Mouse (Mus musculus): Measurements from ENCODE around the gene Fads6.

Fads6 gene

GRCm38 (mm10) chr11:115250405-115251090 is 46.9 kb downstream of the Fads6 start:
- DNase-seq (ENCODE audit: low spot score): no peak

DNA sequence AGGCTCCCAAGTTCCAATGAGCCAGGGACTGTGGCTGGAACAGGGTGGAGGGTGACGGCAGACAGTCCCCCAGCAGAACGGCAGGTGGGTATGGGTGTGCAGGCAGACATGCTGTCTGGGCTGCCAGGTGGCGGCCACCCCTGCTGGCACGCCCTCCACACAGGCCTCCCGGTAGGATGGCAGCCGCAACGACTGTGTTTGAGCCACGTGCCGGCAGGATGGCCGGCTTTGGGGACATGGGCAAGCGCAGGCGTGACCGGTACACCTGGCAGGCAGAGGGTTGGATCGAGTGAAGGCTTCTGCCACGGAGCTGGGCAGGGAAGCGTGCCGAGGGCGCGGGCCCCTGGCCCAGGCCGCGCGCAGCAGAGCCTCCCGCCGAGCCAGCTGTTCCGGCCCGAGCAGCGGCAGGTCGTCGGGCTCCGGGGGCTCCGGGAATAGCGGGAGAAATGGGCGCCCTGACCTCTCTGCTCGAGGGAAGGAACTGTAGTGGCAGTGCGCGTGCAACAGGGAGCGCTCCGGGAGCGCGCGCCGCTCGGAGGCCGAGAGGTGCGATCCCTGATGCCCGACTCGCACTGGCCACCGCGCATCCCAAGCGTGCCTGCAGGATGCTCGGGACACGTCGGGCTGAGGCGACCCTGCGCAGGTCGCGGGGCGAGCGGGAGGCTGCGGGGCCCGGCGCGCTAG is 47.6 kb downstream of the Fads6 start:
- DNase-seq (ENCODE audit: low spot score): no peak

- DNase-seq (ENCODE audit: low spot score): no peak
Measured at GRCm38 (mm10) chr11:115247945-115248344, 49.5 kb downstream of the Fads6 start.

DNA sequence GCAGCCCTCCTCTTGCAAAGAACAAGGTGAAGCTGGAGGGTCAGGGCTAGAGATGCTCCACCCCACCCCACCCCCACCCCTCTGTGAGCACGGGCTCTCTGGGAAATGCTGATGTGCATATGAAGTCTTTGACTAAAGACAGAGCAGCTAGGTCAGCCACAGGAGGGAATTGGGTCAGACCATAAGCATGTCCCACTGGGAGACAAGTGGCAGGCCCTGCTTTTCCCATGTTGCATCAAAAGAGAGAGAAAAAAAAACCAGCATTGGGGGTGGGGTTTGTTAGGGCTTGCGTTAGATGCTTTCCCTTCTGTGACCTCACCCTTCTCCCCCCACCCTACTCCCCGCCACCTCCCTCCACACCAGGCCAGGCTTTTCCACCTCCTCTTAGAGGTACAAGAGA is 50.2 kb downstream of the Fads6 start:
- no peak for DNase-seq (ENCODE audit: low spot score)

- DNase-seq (ENCODE audit: low spot score): no peak
Measured at GRCm38 (mm10) chr11:115246386-115246785, 51.1 kb downstream of the Fads6 start.

DNA sequence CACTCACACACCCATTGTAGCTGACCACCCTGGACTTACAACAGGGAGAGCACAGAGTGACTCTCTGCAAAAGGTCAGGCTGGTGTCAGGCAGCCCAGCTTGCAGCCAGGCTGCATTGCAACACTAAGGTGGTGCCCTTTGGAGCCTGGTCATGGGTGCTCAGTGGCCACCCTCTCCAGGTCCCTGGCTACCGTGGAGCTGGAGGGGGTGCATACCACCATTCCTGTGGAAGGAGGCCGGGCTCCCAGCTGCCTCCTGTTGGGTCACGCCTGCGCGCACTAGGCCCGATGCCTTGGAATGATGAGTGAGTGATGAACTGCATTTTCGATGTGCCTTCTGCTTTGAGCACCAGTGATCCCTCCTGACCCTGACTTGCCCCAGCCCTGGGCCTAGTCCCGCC is 52.6 kb downstream of the Fads6 start:
- no peak for DNase-seq (ENCODE audit: low spot score)

DNA sequence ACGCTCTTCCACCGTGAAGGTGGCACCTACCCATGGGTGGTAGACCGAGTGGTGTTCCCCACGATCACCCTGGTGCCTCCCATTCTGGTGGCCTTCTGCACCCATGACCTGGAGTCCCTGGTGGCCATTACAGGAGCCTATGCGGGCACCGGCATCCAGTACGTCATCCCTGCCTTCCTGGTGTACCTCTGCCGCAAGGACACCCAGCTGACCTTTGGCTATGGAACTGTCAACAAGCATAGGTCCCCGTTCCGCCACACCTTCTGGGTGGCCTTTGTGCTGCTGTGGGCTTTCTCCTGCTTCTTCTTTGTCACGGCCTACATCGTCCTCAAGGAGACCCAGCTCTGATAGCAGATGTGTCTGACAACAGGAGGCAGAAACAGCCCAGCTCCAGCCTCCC is 53.7 kb downstream of the Fads6 start:
- DNase-seq (ENCODE audit: low spot score): no peak

DNA sequence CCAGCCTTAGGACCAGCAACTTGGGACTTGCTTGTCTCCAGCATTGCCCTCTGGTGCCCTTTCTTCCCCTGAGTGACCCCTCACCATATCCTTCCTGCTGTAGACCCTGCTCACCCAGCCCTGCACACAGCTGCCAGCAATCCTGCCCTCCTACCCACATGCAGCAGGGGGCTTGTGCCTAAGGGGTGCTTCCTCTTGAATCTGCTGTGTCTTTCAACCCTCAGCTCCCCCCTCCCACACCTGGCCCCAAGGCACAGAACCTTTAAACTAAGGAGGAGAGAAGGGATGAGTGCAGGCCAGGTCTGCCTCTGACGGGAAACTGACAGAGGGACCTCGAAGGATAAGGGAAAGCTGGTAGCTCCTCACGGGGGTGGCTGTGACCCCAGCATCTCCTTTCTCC is 54.7 kb downstream of the Fads6 start:
- DNase-seq (ENCODE audit: low spot score): no peak

DNA sequence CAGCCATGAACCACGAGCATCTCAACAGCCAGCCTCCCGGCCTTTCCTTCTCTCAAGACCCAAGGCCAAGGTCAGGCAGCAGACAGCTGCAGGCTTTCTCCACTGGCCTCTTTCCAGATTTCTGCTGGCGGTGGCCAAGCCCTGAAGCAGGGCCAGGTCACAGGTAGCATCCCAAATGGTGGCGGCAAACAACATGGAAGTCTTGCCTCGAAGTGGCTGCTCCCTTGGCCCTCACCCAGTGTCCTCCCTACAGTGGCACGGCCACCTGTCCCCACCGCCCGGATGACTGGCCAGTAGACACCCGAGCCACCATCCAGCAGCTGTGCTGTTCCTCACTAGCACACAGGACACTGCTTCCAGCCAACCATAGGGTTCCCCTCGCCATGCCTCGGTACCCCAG is 56.1 kb downstream of the Fads6 start:
- DNase-seq (ENCODE audit: low spot score): no peak

GRCm38 (mm10) chr11:115236570-115236969 is 60.9 kb downstream of the Fads6 start:
- no peak for DNase-seq (ENCODE audit: low spot score)

- no peak for DNase-seq (ENCODE audit: low spot score)
Measured at GRCm38 (mm10) chr11:115234320-115235044, 63.0 kb downstream of the Fads6 start.

GRCm38 (mm10) chr11:115233526-115234290 is 63.8 kb downstream of the Fads6 start:
- no peak for DNase-seq (ENCODE audit: low spot score)

DNA sequence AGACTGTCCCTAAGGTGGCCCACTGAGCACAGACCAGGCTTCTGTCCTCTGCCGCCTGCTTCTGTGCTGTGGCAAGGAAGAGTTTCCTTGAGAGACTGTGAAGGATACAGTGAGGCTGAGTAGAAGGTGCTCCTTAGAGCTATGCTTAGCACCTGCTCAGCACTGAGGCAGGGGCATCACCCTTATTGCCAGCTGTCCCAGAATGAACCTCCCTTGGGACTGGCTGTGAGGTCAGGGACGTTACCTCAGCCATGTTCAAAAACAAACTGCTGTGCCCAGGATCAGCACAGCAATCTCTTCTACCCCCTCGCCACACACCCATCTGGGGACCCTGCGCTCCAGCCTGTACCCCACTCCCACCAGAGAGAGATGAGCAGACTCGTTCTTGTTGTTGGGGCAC is 64.6 kb downstream of the Fads6 start:
- DNase-seq (ENCODE audit: low spot score): no peak

DNA sequence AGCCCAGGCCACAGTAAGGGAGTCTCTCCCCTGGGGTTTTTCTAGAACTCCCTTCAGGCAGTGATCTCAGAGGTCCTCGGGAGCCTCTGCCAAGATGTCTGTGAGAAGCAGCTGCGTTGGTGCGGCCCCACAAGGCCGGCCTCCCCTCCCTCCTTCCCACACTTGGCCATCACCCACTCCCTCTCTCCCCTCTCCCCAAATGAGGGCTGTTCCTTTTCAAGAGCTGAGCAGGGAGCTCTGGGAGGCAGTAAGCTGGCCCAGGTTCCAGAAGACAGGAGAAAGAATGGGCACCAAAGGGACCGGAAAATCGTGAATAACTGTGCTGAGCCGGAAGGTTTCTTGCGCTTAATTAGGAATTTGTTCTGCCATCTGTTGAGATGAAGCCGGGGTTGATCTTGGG is 65.5 kb downstream of the Fads6 start:
- DNase-seq (ENCODE audit: low spot score): no peak

DNA sequence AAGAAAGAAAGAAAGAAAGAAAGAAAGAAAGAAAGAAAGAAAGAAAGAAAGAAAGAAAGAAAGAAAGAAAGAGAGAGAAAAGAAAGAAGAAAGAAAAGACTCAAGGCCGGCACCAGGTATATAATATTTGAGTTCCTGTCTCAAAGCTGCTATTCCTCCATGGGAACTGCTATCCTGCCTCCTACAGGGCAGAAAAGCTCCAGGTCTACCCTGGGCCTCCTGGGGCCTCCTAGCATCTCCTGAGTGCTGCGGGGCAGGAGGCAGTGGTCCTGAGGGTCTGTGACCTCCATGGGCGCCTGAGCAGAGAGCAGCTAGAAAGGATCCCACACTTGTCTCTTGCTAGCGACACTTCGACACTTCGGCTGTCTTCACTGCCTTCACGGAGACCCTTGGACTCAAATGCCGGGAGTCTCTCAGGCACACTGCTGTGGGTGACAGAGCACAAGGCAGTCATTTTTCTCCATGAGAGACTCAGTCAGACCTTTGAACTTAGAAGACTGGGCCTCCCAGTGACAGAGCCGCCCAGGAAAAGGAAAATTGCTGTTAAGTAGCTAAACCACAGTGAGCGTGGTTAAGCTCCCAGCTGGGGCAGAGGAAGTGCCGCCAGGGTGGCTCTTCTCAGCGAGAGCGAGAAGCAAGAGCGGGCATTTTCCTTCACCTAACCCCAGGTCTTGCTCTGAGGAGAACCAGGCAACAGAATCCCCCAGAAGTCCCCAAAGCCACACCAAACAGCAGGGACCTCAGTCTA is 66.1 kb downstream of the Fads6 start:
- DNase-seq (ENCODE audit: low spot score): no peak

Measured in layer of hippocampus, adult 11-12 months (tissue).